Mouse (Mus musculus) MEL (cell line): ENCODE data around the gene Kcng3. TPM values are rescaled to one million over a fixed set of nuclear protein-coding genes. Genes with fewer than 3 reads are reported as not detected.

Experiments
- DNase-seq: peaks from one replicate; pipeline ENCODE4 v3.0.0; 2011; ENCODE audit warnings: low read depth, low spot score
- H3K27ac ChIP-seq: 2 replicates; pipeline ENCODE4 v1.5.1; 2012; ENCODE audit warnings: low read depth, mild to moderate bottlenecking, control low read depth, low read length, moderate library complexity; ENCODE audit not compliant: control insufficient read depth
- H3K27me3 ChIP-seq, 2 experiments: fragments of 150-350 bp in 1 of 2; sonication (generic) in 1 of 2; 2 replicates each; pipeline ENCODE4 v1.6.1; 2012; ENCODE audit warnings: low read length in 2 of 2, mild to moderate bottlenecking in 2 of 2, improper control_type of control experiment in 1 of 2, moderate library complexity in 1 of 2; ENCODE audit not compliant: insufficient read depth in 2 of 2, control insufficient read depth in 1 of 2
- H3K36me3 ChIP-seq, 2 experiments: 2 replicates each; pipeline ENCODE4 v1.6.1; 2012 to 2014; ENCODE audit warnings: low read length in 2 of 2, improper control_type of control experiment in 1 of 2, inconsistent platforms in 1 of 2, mild to moderate bottlenecking in 1 of 2; ENCODE audit not compliant: insufficient read depth in 2 of 2, control insufficient read depth in 1 of 2
- H3K4me1 ChIP-seq, 2 experiments: fragments of 150-350 bp in 1 of 2; sonication (generic) in 1 of 2; 2 replicates each; pipeline ENCODE4 v1.6.1; 2012; ENCODE audit warnings: low read length in 2 of 2, improper control_type of control experiment in 1 of 2, mild to moderate bottlenecking in 1 of 2; ENCODE audit not compliant: insufficient read depth in 2 of 2, control insufficient read depth in 1 of 2
- H3K4me3 ChIP-seq, 2 experiments: fragments of 150-350 bp in 1 of 2; sonication (generic) in 1 of 2; 2 replicates each; pipeline ENCODE4 v1.5.1; 2012; ENCODE audit warnings: low read depth in 2 of 2, low read length in 2 of 2, mild to moderate bottlenecking in 2 of 2, moderate library complexity in 2 of 2, control low read depth in 1 of 2, improper control_type of control experiment in 1 of 2; ENCODE audit not compliant: control insufficient read depth in 1 of 2, insufficient read depth in 1 of 2
- H3K79me2 ChIP-seq: 2 replicates; pipeline ENCODE4 v1.6.1; 2012; ENCODE audit warnings: mild to moderate bottlenecking, low read length, moderate library complexity; ENCODE audit not compliant: control insufficient read depth, poor library complexity, insufficient read depth
- H3K9ac ChIP-seq: 2 replicates; pipeline ENCODE4 v1.6.1; 2012; ENCODE audit warnings: low read depth, mild to moderate bottlenecking, control low read depth, low read length, moderate library complexity; ENCODE audit not compliant: control insufficient read depth, poor library complexity, severe bottlenecking
- H3K9me3 ChIP-seq: fragments of 150-350 bp; sonication (generic); replicated peaks from 2 replicates; pipeline ENCODE4 v1.6.1; 2012; ENCODE audit warnings: mild to moderate bottlenecking, low read length, improper control_type of control experiment, moderate library complexity; ENCODE audit not compliant: insufficient read depth
- CHD2 ChIP-seq: IDR thresholded peaks from 2 replicates; pipeline ENCODE4 v1.6.1; 2011; ENCODE audit warnings: low read length, improper control_type of control experiment
- CTCF ChIP-seq, 3 experiments: IDR thresholded peaks in 2 of 3; conservative IDR thresholded peaks in 1 of 3; 2 replicates each; pipeline ENCODE4 v1.5.1; 2011 to 2012; ENCODE audit warnings: low read length in 3 of 3, low read depth in 2 of 3, mild to moderate bottlenecking in 2 of 3, improper control_type of control experiment in 1 of 3, inconsistent platforms in 1 of 3, mixed read lengths in 1 of 3, moderate library complexity in 1 of 3; ENCODE audit not compliant: control insufficient read depth in 1 of 3, insufficient read depth in 1 of 3, poor library complexity in 1 of 3, severe bottlenecking in 1 of 3
- E2F4 ChIP-seq: IDR thresholded peaks from 2 replicates; pipeline ENCODE4 v1.6.1; 2011; ENCODE audit warnings: low read depth, low read length, improper control_type of control experiment, borderline replicate concordance
- ELF1 ChIP-seq: IDR thresholded peaks from 2 replicates; pipeline ENCODE4 v1.6.1; 2014; ENCODE audit warnings: low read depth, mild to moderate bottlenecking, inconsistent platforms, low read length, improper control_type of control experiment, moderate library complexity
- EP300 ChIP-seq, 2 experiments: IDR thresholded peaks; 2 replicates each; pipeline ENCODE4 v1.6.1; 2011; ENCODE audit warnings: improper control_type of control experiment in 2 of 2, low read length in 2 of 2, low read depth in 1 of 2, mild to moderate bottlenecking in 1 of 2
- ETS1 ChIP-seq: IDR thresholded peaks from 2 replicates; pipeline ENCODE4 v1.6.1; 2012; ENCODE audit warnings: low read depth, mild to moderate bottlenecking, inconsistent platforms, low read length, improper control_type of control experiment, moderate library complexity
- GABPA ChIP-seq: IDR thresholded peaks from 2 replicates; pipeline ENCODE4 v1.6.1; 2012; ENCODE audit warnings: low read depth, mild to moderate bottlenecking, inconsistent platforms, low read length, improper control_type of control experiment, moderate library complexity
- GATA1 ChIP-seq: IDR thresholded peaks from 2 replicates; pipeline ENCODE4 v1.6.1; 2011; ENCODE audit warnings: low read depth, low read length, improper control_type of control experiment
- JUND ChIP-seq: IDR thresholded peaks from 2 replicates; pipeline ENCODE4 v1.6.1; 2011; ENCODE audit warnings: low read depth, mild to moderate bottlenecking, improper control_type of control experiment, low read length
- MAFK ChIP-seq: IDR thresholded peaks from 2 replicates; pipeline ENCODE4 v1.6.1; 2011; ENCODE audit warnings: low read depth, mild to moderate bottlenecking, low read length, improper control_type of control experiment, borderline replicate concordance
- MXI1 ChIP-seq: IDR thresholded peaks from 2 replicates; pipeline ENCODE4 v1.6.1; 2011; ENCODE audit warnings: mild to moderate bottlenecking, low read depth, low read length, improper control_type of control experiment
- MYB ChIP-seq: IDR thresholded peaks from 2 replicates; pipeline ENCODE4 v1.6.1; 2011; ENCODE audit warnings: mild to moderate bottlenecking, low read depth, low read length, improper control_type of control experiment
- NELFE ChIP-seq: IDR thresholded peaks from 2 replicates; pipeline ENCODE4 v1.6.1; 2011; ENCODE audit warnings: low read depth, low read length, improper control_type of control experiment
- NRF1 ChIP-seq: IDR thresholded peaks from 2 replicates; pipeline ENCODE4 v1.6.1; 2014; ENCODE audit warnings: low read depth, mild to moderate bottlenecking, inconsistent platforms, low read length, improper control_type of control experiment, moderate library complexity; ENCODE audit not compliant: poor library complexity, insufficient read depth, severe bottlenecking
- POLR2A ChIP-seq, 2 experiments: IDR thresholded peaks; 2 replicates each; pipeline ENCODE4 v1.6.1; 2011 to 2012; ENCODE audit warnings: low read length in 2 of 2, mild to moderate bottlenecking in 2 of 2, control low read depth in 1 of 2, improper control_type of control experiment in 1 of 2, low read depth in 1 of 2, moderate library complexity in 1 of 2; ENCODE audit not compliant: control insufficient read depth in 1 of 2, insufficient read depth in 1 of 2, poor library complexity in 1 of 2
- POLR2AphosphoS2 ChIP-seq: IDR thresholded peaks from 2 replicates; pipeline ENCODE4 v1.6.1; 2011; ENCODE audit warnings: low read length, improper control_type of control experiment
- RAD21 ChIP-seq: IDR thresholded peaks from 2 replicates; pipeline ENCODE4 v1.6.1; 2011; ENCODE audit warnings: mild to moderate bottlenecking, low read depth, low read length, improper control_type of control experiment
- RCOR1 ChIP-seq: IDR thresholded peaks from 2 replicates; pipeline ENCODE4 v1.6.1; 2012; ENCODE audit warnings: low read depth, mild to moderate bottlenecking, inconsistent platforms, low read length, improper control_type of control experiment
- SIN3A ChIP-seq: IDR thresholded peaks from 2 replicates; pipeline ENCODE4 v1.6.1; 2012; ENCODE audit warnings: low read length, improper control_type of control experiment, inconsistent platforms
- SMC3 ChIP-seq: IDR thresholded peaks from 2 replicates; pipeline ENCODE4 v1.6.1; 2011; ENCODE audit warnings: low read depth, low read length, improper control_type of control experiment
- TAL1 ChIP-seq: IDR thresholded peaks from 2 replicates; pipeline ENCODE4 v1.6.1; 2012; ENCODE audit warnings: mild to moderate bottlenecking, inconsistent platforms, low read length, moderate library complexity, mixed read lengths
- TBP ChIP-seq: IDR thresholded peaks from 2 replicates; pipeline ENCODE4 v1.8.0; 2011; ENCODE audit warnings: low read depth, low read length, improper control_type of control experiment
- TCF12 ChIP-seq: IDR thresholded peaks from 2 replicates; pipeline ENCODE4 v1.6.1; 2014; ENCODE audit warnings: low read depth, mild to moderate bottlenecking, inconsistent platforms, low read length, improper control_type of control experiment, moderate library complexity
- USF2 ChIP-seq, 2 experiments: IDR thresholded peaks; 2 replicates each; pipeline ENCODE4 v1.6.1; 2011 to 2012; ENCODE audit warnings: improper control_type of control experiment in 2 of 2, low read length in 2 of 2, borderline replicate concordance in 1 of 2, inconsistent platforms in 1 of 2, low read depth in 1 of 2, mild to moderate bottlenecking in 1 of 2; ENCODE audit not compliant: insufficient read depth in 1 of 2
- ZC3H11A ChIP-seq: IDR thresholded peaks from 2 replicates; pipeline ENCODE4 v1.6.1; 2012; ENCODE audit warnings: low read depth, mild to moderate bottlenecking, inconsistent platforms, low read length, improper control_type of control experiment
- ZKSCAN1 ChIP-seq: IDR thresholded peaks from 2 replicates; pipeline ENCODE4 v1.6.1; 2012; ENCODE audit warnings: low read depth, mild to moderate bottlenecking, inconsistent platforms, low read length, improper control_type of control experiment, moderate library complexity
- ZMIZ1 ChIP-seq: IDR thresholded peaks from 2 replicates; pipeline ENCODE4 v1.6.1; 2012; ENCODE audit warnings: low read depth, mild to moderate bottlenecking, inconsistent platforms, low read length, improper control_type of control experiment, moderate library complexity
- ZNF384 ChIP-seq: IDR thresholded peaks from 2 replicates; pipeline ENCODE4 v1.6.1; 2012; ENCODE audit warnings: low read depth, mild to moderate bottlenecking, inconsistent platforms, low read length, improper control_type of control experiment
- polyA plus RNA-seq, 2 experiments: library from polyadenylated mRNA; stranded (reverse) in 1 of 2; unstranded in 1 of 2; fragments of >175 nt in 1 of 2; fragments of >200 nt in 1 of 2; gene quantifications; 2 replicates each; pipeline versions ENCODE4 v1.2.1 to v1.2.4; 2012; ENCODE audit warnings: low replicate concordance in 2 of 2, low read depth in 1 of 2; ENCODE audit not compliant: insufficient read length in 2 of 2, insufficient read depth in 1 of 2, missing spikeins in 1 of 2
- total RNA-seq: library from RNA; depleted of rRNA; stranded (reverse); fragments of 300-350 nt; gene quantifications from 2 replicates; pipeline ENCODE4 v1.2.3, GENCODE M21; 2012

The Kcng3 gene
- total and polyA plus RNA-seq, 3 experiments: not detected

DNA sequence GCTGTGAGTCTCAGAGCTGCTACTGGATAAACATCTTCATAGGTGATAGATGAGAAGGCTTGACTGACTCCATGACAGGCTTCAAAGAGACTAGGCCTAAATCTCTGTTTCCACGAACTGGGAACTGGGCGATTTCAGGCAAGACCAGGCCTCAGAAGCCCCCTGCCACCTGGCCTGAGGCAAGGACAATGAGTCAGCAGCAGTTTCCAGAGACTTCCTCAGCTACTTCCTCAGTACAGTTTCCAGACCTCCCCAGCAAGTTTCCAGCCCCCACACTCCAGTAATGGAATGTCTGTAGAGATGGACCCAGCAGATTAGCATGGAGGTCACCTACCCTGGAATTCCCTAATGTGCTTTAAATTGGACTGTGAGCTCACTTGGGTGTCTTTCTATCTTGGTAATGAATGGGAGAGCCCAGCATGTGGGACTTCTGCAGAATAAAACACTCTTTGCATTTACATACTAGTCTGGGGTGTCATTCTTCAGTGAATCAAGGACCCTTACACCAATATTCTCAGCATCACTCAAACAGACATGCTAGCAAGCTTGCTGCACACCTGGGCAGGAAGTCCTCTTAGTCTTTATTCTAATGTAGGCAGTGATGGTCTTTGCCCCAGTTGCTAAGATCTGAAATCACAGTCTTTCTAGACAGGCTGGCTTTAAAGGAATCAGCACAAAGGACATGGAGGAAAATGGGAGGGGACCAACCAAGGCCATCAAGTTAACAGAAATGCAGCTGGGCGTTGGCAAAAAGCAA, 36.4 kb upstream of the Kcng3 start:
- Histone ChIP-seq H3K36me3 (peaks cover 0 to 6% of the 10 kb centered on the region in 2 experiments; a peak in 2 of 4 replicates), H3K9me3 (no peaks in the 10 kb centered on the region), H3K9ac (no peak overlapping the region), H3K27me3 (no peaks in the 10 kb centered on the region), H3K27ac (no peak overlapping the region), H3K4me1 (peaks cover 4 to 9% of the 10 kb centered on the region in 2 experiments; a peak in 2 of 4 replicates), H3K4me3 (no peak overlapping the region), H3K79me2 (no peaks in the 10 kb centered on the region)
- TF ChIP-seq CHD2 (no peak), TAL1 (no peak), GABPA (no peak), TCF12 (no peak), GATA1 (no peak)
- DNase-seq: no peak

DNA sequence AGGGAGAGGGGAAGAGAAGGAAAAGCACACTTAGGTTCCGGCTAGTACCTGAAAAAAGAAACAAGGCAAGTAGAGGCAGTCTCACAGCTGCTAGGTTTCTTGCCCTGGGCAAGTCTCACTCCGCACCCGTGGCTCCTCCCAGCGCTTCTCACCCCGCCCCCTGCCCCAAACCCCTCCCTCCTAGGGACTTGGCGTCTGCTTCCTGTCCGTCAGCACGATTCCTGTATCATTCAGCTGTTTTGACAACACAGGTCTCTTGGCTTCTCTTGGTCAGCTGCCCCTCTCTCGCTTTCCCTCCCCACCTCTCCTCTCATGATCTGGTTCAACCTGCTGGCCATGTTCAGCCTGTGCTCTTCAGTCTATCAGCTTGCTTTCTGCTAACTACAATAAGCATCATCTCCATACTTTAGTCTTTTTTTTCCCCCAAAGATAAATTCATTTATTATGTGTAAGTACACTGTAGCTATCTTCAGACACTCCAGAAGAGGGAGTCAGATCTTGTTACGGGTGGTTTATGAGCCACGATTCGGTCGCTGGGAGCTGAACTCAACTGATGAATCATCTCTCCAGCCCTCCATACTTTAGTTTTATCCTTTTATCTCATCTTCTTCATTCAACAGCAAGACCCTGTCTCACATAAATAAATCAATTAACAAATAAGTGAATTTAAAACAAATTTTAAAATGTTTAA, 35.0 kb upstream of the Kcng3 start:
- H3K27ac ChIP-seq: peak overlapping the region; percentile 86
- peak overlapping the region; percentile 67 for H3K9ac ChIP-seq
- H3K4me1 ChIP-seq: peaks cover 4 to 9% of the 10 kb centered on the region in 2 experiments; a peak in 2 of 4 replicates
- no peaks in the 10 kb centered on the region for H3K9me3 ChIP-seq
- peak; percentile 91 for DNase-seq
- no peaks in the 10 kb centered on the region for H3K27me3 ChIP-seq
- no peaks in the 10 kb centered on the region for H3K79me2 ChIP-seq
- peak overlapping the region; percentile 62 to 64 for H3K4me3 ChIP-seq
- H3K36me3 ChIP-seq: peaks cover 0 to 6% of the 10 kb centered on the region in 2 experiments; a peak in 2 of 4 replicates
- TF ChIP-seq JUND (peak; percentile 72; the same call in 1 of the 2 replicates), RCOR1 (no peak), ZMIZ1 (no peak), E2F4 (no peak), MAFK (no peak), SIN3A (no peak), TBP (no peak), ZC3H11A (0 out of 2 replicates have a peak, but pooled peaks have one; percentile 2), ZKSCAN1 (no peak), GABPA (no peak), POLR2A (IDR thresholded peaks at IDR 0.05; ENCODE audit: control insufficient read depth in 1 of 2, insufficient read depth in 1 of 2, low read depth in 1 of 2, low read length in 2 of 2, poor library complexity in 1 of 2) (no peak; a peak in 1 of 4 replicates), NRF1 (no peak), TCF12 (no peak), USF2 (IDR thresholded peaks at IDR 0.05; ENCODE audit: borderline replicate concordance in 1 of 2, insufficient read depth in 1 of 2, low read depth in 1 of 2, low read length in 2 of 2) (no peak), NELFE (peak; percentile 45; the same call in 1 of the 2 replicates), CTCF (IDR thresholded peaks at IDR 0.05 in 2 of 3, conservative IDR thresholded peaks at IDR 0.05 in 1 of 3; ENCODE audit: control insufficient read depth in 1 of 3, insufficient read depth in 1 of 3, low read depth in 2 of 3, low read length in 3 of 3, poor library complexity in 1 of 3, severe bottlenecking in 1 of 3) (peak in 1 of 3 experiments; percentile 24; a peak in 1 of 6 replicates), SMC3 (0 out of 2 replicates have a peak, but pooled peaks have one; percentile 6), MXI1 (peak; percentile 38; the same call in 1 of the 2 replicates), GATA1 (0 out of 2 replicates have a peak, but pooled peaks have one; percentile 28), MYB (no peak), ZNF384 (0 out of 2 replicates have a peak, but pooled peaks have one; percentile 17), TAL1 (no peak), ETS1 (peak; percentile 7; the same call in 1 of the 2 replicates), EP300 (IDR thresholded peaks at IDR 0.05; ENCODE audit: low read depth in 1 of 2, low read length in 2 of 2) (peak in 1 of 2 experiments; percentile 49; a peak in 2 of 4 replicates), RAD21 (peak; percentile 19), POLR2AphosphoS2 (no peak), ELF1 (no peak), CHD2 (no peak)
